Mouse (Mus musculus): ENCODE measurements around the gene Grid2ip.

DNA sequence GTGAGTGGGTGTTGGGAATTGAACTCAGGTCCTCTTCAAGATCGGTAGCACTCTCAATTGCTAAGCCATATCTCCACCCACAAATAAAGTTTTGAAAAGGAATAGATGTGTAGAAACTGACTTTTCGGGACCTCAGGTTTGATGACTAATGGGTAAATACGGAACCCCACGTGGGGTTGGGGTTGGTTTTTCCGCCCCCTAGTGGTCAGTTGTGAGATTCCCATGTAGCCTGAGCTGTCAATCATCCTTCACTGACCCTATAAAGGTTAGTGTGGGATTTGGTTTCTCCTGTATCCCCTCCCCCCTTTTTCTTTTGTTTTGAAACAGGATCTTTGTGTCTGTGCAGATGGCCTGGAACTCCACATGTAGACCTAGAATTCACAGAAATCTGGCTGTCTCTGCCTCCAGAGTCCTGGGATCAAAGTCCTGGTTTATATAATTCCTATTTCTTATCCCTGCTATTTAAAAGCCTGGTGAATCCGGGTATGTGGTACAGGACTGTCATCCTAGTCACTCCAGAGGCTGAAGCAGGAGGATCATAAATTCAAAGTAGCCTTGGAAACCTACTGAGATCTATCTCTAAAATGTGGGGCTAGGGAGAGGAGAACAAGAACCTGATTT, 66.9 kb downstream of the Grid2ip start:
- TF ChIP-seq POLR2A (IDR thresholded peaks at IDR 0.05; ENCODE audit: insufficient read length, low read depth) (no peak), MYOD1 (IDR thresholded peaks at IDR 0.05; ENCODE audit: control insufficient read depth in 1 of 3, insufficient read length in 2 of 3, low read depth in 2 of 3) (no peak), USF1 (IDR thresholded peaks at IDR 0.05; ENCODE audit: low read depth) (no peak), MAX (IDR thresholded peaks at IDR 0.05; ENCODE audit: low read depth) (no peak)

Measured in myocyte (in vitro differentiated cells).